Mouse (Mus musculus): ENCODE measurements around the gene Ankrd33. TPM values are rescaled to one million over a fixed set of nuclear protein-coding genes. Genes with fewer than 3 reads are reported as not detected.

The Ankrd33 gene
- polyA plus RNA-seq, 1 experiment, result not detected

DNA sequence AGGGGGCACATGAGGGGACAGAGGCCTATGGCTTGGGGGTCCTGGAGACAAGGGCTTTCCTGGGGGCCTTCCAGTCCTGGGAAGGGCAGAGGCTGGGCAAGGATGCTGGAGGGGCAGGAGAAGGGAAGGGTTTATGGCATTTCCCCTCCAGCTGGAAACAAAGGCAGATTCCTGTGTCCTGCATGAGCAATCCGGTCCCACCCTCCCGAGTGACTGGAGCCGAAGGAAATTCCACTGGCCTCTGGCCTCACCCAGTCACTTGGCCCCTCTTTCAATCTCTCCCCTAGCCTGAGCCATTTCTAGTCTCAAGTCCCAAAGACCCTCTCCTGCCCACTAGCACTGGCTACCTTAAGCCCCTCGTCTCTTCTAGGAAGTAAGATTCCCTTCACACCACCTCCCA lies 7.6 kb downstream of the Ankrd33 start:
- no peak for DNase-seq (ENCODE audit: low read depth)

DNA sequence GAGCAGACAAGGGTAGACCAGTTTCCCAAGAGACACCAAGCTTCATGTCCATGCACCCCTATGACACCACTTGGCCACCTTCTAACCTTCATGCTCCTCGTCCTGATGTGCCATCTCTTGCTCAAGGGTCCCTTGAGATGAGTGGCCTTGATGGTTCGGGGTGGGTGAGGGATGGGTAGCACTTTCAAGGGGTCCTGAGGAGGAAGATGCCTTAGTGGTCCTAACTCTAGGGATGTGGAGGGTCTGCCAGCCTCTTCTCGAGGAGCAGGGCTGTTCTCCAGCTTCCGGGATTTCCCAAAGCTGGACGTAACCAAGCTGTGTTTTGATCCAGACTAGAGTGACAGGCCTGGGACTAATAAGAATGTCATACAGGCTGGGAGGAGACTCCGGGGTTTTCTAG lies 10.0 kb downstream of the Ankrd33 start:
- no peak for DNase-seq (ENCODE audit: low read depth)

DNA sequence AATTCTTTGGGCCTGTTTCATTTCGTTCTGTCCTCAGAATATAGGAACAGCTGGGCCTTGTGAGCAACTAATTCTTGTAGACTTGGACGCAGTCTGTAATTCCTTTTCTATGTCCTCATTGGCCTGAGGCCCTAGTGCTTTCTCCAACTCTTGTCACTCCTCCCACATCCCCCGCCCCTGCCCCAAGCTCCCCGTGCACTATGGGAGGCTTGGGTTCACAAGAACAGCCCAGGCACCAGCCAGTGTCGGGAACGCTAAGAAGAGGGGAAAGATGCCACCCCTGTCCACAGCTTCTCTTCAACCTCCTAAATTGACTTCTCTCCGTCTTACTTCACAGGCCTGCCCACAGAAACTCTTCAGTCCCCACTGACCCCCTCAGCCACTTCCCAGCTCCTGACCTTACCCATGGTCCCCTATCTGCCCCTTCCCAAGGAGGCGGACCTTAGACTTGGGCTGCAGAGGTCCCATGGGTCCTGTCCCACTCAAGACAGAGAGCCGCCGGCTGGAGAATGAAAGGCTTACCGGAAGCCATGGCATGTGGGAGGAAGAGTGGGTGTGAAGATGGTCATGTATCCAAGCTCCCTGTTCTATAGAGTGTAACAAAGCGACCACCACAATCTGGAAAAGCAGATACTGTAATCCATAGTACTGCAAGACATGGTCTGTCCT lies 11.5 kb downstream of the Ankrd33 start:
- DNase-seq (ENCODE audit: low read depth), result no peak

GRCm38 (mm10) chr15:101128181-101129089 lies 12.9 kb downstream of the Ankrd33 start, which contains the start of gene Acvrl1:
Gene Acvrl1, plus strand, starts transcription at chr15:101128522.
- no peak for DNase-seq (ENCODE audit: low read depth)

- no peak for DNase-seq (ENCODE audit: low read depth)
Measured at GRCm38 (mm10) chr15:101129412-101129811, 13.9 kb downstream of the Ankrd33 start.

DNA sequence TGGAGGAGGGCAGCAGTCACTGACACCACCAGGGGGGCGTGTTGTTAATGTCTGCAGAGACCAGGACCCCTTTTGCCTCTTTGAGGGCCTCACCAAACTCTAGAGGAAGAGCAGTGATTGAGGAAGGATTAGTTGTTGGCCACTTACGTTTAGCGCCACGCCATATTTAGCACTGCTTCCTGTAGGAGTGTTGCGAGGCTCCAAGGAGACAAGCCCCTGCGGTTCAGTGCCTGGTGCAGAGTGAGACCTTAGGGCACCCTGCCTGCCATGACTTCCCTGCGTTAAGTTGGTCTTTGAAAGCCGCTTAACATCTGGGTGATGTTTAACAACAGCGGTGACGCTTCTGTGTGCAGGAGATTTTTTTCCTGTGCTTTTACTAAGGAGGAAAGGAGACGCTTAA lies 15.9 kb downstream of the Ankrd33 start:
- no peak for DNase-seq (ENCODE audit: low read depth)

GRCm38 (mm10) chr15:101132041-101132440 lies 16.5 kb downstream of the Ankrd33 start:
- DNase-seq (ENCODE audit: low read depth), result no peak

DNA sequence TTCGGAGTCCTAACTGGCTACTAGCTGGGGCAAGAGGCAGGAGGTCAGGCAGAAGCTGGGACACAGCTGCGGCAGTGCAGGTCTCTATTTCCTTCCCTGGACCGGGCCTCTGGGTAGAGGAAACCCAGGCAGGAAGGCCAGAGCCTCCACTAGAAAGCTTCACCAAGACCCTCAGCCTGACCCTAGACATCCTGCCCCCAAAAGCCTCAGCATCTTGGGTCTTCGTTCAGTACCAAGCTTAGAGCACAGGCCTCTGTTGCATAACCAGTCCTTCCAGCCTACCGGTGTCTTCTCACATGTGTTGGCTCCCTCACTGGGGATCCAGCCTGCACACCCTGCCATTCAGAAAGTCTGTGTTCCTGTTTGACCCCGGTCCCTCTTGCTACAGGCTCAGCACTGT lies 17.2 kb downstream of the Ankrd33 start:
- no peak for DNase-seq (ENCODE audit: low read depth)

- DNase-seq (ENCODE audit: low read depth), result no peak
Measured at GRCm38 (mm10) chr15:101133993-101134704, 18.6 kb downstream of the Ankrd33 start.

GRCm38 (mm10) chr15:101135405-101135804 lies 19.9 kb downstream of the Ankrd33 start:
- DNase-seq (ENCODE audit: low read depth), result no peak

DNA sequence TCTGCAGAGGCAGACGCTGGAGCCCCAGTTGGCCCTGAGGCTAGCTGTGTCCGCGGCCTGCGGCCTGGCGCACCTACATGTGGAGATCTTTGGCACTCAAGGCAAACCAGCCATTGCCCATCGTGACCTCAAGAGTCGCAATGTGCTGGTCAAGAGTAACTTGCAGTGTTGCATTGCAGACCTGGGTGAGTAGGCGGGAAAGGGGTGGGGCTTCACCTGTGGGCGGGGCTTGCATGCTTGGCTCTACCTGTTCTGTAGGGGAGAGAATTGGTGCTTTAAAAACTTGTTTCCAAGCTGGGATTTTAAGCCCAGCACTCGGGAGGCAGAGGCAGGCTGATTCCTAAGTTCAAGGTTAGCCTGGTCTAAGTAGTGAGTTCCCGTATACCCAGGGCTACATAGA lies 21.9 kb downstream of the Ankrd33 start:
- DNase-seq (ENCODE audit: low read depth), result no peak

DNA sequence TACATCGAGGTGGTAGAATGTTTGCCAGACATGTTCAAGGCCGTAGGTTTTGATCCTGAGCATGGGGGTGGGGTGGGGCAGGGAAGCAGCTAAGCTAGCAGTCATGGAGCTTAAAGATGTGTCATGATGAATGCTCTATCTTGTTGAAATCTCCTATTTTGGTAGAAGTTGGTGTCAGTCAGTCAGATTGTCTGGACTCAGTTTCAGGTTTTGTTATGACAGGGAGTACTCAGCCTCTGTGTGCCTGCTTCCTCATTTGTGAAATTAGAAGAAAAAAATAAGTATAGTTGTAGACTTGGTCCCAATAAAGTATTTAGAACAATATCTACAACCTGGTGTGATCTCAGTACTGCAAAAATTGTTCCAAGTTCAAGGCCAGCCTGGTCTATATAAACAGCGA lies 23.1 kb downstream of the Ankrd33 start:
- no peak for DNase-seq (ENCODE audit: low read depth)

GRCm38 (mm10) chr15:101139885-101140284 lies 24.3 kb downstream of the Ankrd33 start:
- no peak for DNase-seq (ENCODE audit: low read depth)

DNA sequence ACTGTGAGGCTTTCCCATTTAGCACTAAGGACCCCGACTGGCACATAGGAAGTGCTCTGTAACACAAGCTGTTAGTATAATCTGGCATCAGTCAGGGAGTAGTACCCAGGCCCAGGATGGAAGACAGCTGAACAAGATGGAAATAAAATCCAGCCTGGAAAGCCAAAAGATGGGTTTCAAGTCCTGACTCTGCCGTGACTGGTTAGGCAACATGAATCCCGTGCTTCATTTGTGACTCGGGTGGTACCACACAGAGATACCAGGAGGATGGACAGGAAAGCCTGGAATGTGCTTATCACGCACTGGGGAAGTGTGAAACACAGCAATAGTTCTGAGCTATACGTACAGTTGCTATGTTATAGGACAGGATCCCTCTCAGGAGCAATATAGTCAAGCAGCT lies 25.0 kb downstream of the Ankrd33 start:
- DNase-seq (ENCODE audit: low read depth), result no peak

DNA sequence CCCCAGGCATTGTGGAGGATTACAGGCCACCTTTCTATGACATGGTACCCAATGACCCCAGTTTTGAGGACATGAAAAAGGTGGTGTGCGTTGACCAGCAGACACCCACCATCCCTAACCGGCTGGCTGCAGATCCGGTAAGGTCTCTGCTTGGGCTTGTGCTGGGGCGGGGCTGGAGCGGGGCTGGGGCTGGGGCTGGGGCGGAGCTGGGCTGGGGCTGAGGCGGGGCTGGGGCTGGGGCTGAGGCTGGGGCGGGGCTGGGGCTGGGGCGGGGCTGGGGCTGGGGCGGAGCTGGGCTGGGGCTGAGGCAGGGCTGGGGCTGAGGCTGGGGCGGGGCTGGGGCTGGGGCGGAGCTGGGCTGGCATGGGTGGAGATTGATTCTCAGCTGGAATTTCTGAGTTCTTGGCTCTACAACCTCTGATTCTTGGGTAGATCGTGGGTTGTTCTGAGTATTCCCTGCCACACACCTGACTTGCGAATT lies 25.5 kb downstream of the Ankrd33 start:
- no peak for DNase-seq (ENCODE audit: low read depth)

DNA sequence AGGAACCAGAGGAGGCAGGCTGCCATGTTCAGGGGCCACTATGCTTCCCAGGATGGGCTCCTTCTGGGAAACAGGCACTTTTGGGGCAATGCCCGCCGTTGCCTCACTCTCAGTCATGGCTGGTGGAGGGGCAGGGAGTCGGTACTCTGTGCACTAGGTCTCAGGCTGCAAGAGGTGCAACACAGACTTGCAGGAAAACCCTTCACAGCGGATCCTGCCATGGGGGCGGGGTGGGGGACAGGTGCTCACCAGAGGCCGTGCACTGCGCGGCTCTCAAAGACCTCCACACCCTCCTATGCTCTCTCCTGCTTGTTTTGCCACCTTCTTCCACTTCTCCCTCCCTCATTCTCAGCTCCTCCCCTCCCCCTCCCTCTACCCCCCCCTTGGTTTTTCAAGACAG lies 27.1 kb downstream of the Ankrd33 start:
- no peak for DNase-seq (ENCODE audit: low read depth)

DNA sequence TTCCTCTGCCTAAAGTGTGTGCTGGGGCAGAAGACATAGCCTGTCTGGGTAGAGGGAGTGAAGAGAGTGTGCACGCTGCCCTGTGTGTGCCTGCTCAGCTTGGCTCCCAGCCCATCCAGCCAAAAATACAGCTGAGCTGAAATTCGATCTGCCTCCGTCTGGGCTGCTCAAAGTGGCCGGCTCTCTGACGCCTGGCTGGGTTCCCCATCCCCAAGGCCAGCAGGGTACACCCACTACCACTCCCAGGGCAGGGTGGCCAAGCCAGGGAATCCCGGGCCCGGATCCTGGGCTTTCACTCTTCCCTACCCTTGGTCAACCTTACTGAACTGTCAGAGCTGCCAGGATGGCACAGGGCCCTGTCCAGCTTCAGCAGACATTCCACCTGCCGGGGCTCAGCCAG lies 27.9 kb downstream of the Ankrd33 start:
- DNase-seq (ENCODE audit: low read depth), result no peak

GRCm38 (mm10) chr15:101144176-101144575 lies 28.6 kb downstream of the Ankrd33 start:
- no peak for DNase-seq (ENCODE audit: low read depth)

DNA sequence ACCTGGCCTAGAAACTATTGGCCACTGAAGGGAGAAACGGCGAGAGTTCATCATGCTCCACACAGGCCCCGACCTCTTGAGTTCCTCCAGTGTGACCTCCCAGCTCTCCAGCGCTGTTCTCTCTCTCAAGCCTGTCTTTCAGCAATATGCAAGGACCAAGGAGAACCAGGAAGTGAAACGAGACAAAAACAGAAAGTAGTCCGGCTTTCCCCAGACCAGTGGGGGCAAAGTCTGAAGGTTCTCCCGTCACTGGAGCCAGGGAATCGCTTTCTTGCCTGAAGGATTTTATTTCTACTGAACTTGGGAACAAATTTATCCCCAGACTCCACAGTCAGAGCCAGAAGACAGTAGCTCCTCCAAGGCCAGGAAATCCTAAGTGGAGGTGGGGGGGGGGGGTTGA lies 29.2 kb downstream of the Ankrd33 start:
- no peak for DNase-seq (ENCODE audit: low read depth)

- DNase-seq (ENCODE audit: low read depth), result no peak
Measured at GRCm38 (mm10) chr15:101145424-101146099, 30.0 kb downstream of the Ankrd33 start.

- DNase-seq (ENCODE audit: low read depth), result no peak
Measured at GRCm38 (mm10) chr15:101146100-101146965, 30.8 kb downstream of the Ankrd33 start.
